Mouse (Mus musculus) NIH3T3 (cell line): ENCODE data around the gene Nfkbib.

Experiments used
- DNase-seq: peaks from one replicate; pipeline ENCODE4 v3.0.0-alpha.2; 2012; ENCODE audit warnings: low read depth

Nfkbib gene

GRCm38 (mm10) chr7:28766910-28767309 is 402 bp downstream of the Nfkbib start:
- DNase-seq = peak; percentile 24

GRCm38 (mm10) chr7:28766173-28766879 is 986 bp downstream of the Nfkbib start, which contains the start of gene Sirt2:
Gene Sirt2 (plus strand): TSS chr7:28766735.
- peak; percentile 98 for DNase-seq

GRCm38 (mm10) chr7:28765211-28765610 is 2.1 kb downstream of the Nfkbib start:
- DNase-seq = peak; percentile 35

- DNase-seq = no peak
Measured at GRCm38 (mm10) chr7:28761907-28762306, 5.4 kb downstream of the Nfkbib start.

- DNase-seq = no peak
Measured at GRCm38 (mm10) chr7:28758623-28759022, 8.7 kb downstream of the Nfkbib start.

- no peak for DNase-seq
Measured at GRCm38 (mm10) chr7:28756079-28756478, 11.2 kb downstream of the Nfkbib start, which contains the start of gene Ccer2. Gene Ccer2 (plus strand): TSS chr7:28756174.

- DNase-seq = no peak
Measured at GRCm38 (mm10) chr7:28749935-28750334, 17.4 kb downstream of the Nfkbib start.

GRCm38 (mm10) chr7:28741709-28742438 is 25.4 kb downstream of the Nfkbib start, which contains the start of the genes Mrps12 and Sars2:
Gene Mrps12 (minus strand): TSS chr7:28741820.
Gene Sars2 (plus strand): TSS chr7:28741992.
- peak; percentile 97 for DNase-seq

- DNase-seq = no peak
Measured at GRCm38 (mm10) chr7:28741368-28741708, 26.0 kb downstream of the Nfkbib start.

GRCm38 (mm10) chr7:28740949-28741348 is 26.4 kb downstream of the Nfkbib start:
- peak; percentile 39 for DNase-seq

- DNase-seq = no peak
Measured at GRCm38 (mm10) chr7:28739829-28740228, 27.5 kb downstream of the Nfkbib start.

GRCm38 (mm10) chr7:28735701-28736100 is 31.6 kb downstream of the Nfkbib start:
- DNase-seq = no peak

GRCm38 (mm10) chr7:28733211-28733610 is 34.1 kb downstream of the Nfkbib start:
- no peak for DNase-seq

- DNase-seq = no peak
Measured at GRCm38 (mm10) chr7:28732341-28733142, 34.8 kb downstream of the Nfkbib start.

- peak; percentile 83 for DNase-seq
Measured at GRCm38 (mm10) chr7:28727649-28728340, 39.5 kb downstream of the Nfkbib start.

GRCm38 (mm10) chr7:28726600-28726999 is 40.7 kb downstream of the Nfkbib start:
- DNase-seq = peak; percentile 90

GRCm38 (mm10) chr7:28724613-28725012 is 42.7 kb downstream of the Nfkbib start:
- no peak for DNase-seq

- DNase-seq = peak; percentile 15
Measured at GRCm38 (mm10) chr7:28722079-28722478, 45.2 kb downstream of the Nfkbib start.

- peak; percentile 51 for DNase-seq
Measured at GRCm38 (mm10) chr7:28720753-28721537, 46.4 kb downstream of the Nfkbib start.

GRCm38 (mm10) chr7:28719650-28720049 is 47.7 kb downstream of the Nfkbib start:
- DNase-seq = no peak

- peak; percentile 11 for DNase-seq
Measured at GRCm38 (mm10) chr7:28719159-28719558, 48.2 kb downstream of the Nfkbib start.
